Mouse (Mus musculus): ENCODE data around the gene Orc1. TPM values are rescaled to one million over a fixed set of nuclear protein-coding genes. Genes with fewer than 3 reads are reported as not detected.
A peak's percentile ranks its signal among the peaks of the same experiment; 100 is the strongest.

The Orc1 gene
- polyA plus RNA-seq, 1 experiment, result 0.21 TPM

DNA sequence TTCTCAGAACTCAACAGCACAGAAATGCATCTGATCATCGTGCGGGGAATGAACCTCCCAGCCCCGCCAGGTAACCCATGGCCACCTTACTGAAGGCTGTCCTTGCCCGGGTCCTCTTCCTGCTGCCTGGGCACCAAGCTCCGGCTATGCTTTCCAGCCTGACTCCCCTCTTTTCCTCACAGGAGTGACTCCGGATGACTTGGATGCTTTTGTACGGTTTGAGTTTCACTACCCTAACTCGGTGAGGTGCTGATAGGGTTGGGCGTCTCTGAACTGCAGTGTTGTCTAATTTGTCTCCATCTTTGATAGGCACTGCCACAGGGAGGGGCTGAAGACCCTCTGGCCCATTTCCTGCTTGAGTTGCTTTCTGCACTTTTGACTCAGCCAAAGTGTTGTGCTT, 50.9 kb downstream of the Orc1 start:
- Histone ChIP-seq H3K4me3 (ENCODE audit: insufficient read depth, low read length) (no peak overlapping the region), H3K4me1 (ENCODE audit: control insufficient read depth, insufficient read depth, low read length) (no peaks in the 10 kb centered on the region; the same call in 1 of the 2 replicates), H3K27ac (ENCODE audit: insufficient read depth, low read length) (no peak overlapping the region)
- no peak for TF ChIP-seq CTCF (IDR thresholded peaks at IDR 0.05; ENCODE audit: extremely low read depth, insufficient read depth, low read length)
- TF ChIP-seq POLR2A (IDR thresholded peaks at IDR 0.05; ENCODE audit: extremely low read depth, insufficient read depth, low read length), result no peak

DNA sequence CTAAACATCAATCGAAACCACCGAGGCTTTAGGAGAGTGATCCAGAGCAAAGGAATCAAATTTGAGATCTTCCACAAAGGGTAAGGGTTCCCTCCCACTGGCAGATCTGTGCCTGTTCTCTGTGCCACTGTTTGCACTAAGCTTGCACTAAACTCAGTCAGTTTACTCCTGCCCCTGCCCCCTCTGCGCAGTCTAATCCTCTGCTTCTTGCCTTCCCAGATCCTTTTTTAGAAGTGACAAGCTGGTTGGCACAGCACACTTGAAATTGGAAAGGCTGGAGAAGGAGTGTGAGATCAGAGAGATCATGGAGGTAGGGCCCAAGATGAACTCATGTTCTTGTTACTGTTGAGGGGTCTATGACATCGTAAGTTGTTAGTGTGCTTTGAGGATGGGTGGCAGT, 52.4 kb downstream of the Orc1 start:
- TF ChIP-seq CTCF (IDR thresholded peaks at IDR 0.05; ENCODE audit: extremely low read depth, insufficient read depth, low read length) (no peak), POLR2A (IDR thresholded peaks at IDR 0.05; ENCODE audit: extremely low read depth, insufficient read depth, low read length) (no peak)
- Histone ChIP-seq H3K27ac (ENCODE audit: insufficient read depth, low read length) (no peak overlapping the region), H3K4me1 (ENCODE audit: control insufficient read depth, insufficient read depth, low read length) (no peaks in the 10 kb centered on the region; the same call in 1 of the 2 replicates), H3K4me3 (ENCODE audit: insufficient read depth, low read length) (no peak overlapping the region)

- Histone ChIP-seq H3K27ac (ENCODE audit: insufficient read depth, low read length) (no peak overlapping the region), H3K4me1 (ENCODE audit: control insufficient read depth, insufficient read depth, low read length) (no peaks in the 10 kb centered on the region; the same call in 1 of the 2 replicates), H3K4me3 (ENCODE audit: insufficient read depth, low read length) (no peak overlapping the region)
- no peak for TF ChIP-seq CTCF (IDR thresholded peaks at IDR 0.05; ENCODE audit: extremely low read depth, insufficient read depth, low read length)
- TF ChIP-seq POLR2A (IDR thresholded peaks at IDR 0.05; ENCODE audit: extremely low read depth, insufficient read depth, low read length), result no peak
Observed at GRCm38 (mm10) chr4:108633703-108634102, 54.5 kb downstream of the Orc1 start.

- H3K27ac ChIP-seq (ENCODE audit: insufficient read depth, low read length), result no peak overlapping the region
Observed at GRCm38 (mm10) chr4:108634696-108635095, 55.5 kb downstream of the Orc1 start.

DNA sequence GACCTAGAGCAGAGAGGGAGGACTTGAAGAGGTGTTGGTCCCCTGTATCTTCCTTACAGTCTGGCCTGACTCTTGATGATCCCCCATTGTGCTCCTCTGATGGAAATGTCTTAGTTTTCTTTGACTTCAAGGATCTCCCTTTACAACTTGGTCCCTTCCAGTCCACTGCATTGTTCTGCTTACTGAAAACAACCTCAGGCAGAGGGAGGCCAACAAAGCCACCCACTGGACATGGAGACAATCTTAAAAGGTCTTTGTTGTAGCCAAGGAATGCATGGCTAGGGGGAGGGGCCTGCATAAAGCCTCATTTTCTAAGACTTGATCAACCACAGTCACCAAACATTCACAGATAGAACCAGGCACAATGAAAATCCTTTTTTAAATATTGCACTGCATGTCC, 55.9 kb downstream of the Orc1 start:
- Histone ChIP-seq H3K4me1 (ENCODE audit: control insufficient read depth, insufficient read depth, low read length) (no peaks in the 10 kb centered on the region; the same call in 1 of the 2 replicates), H3K27ac (ENCODE audit: insufficient read depth, low read length) (no peak overlapping the region), H3K4me3 (ENCODE audit: insufficient read depth, low read length) (no peak overlapping the region)
- no peak for TF ChIP-seq POLR2A (IDR thresholded peaks at IDR 0.05; ENCODE audit: extremely low read depth, insufficient read depth, low read length)
- TF ChIP-seq CTCF (IDR thresholded peaks at IDR 0.05; ENCODE audit: extremely low read depth, insufficient read depth, low read length), result no peak

More at GRCm38 (mm10) chr4:108634696-108635095, 55.5 kb downstream of the Orc1 start:
- no peak for TF ChIP-seq POLR2A (IDR thresholded peaks at IDR 0.05; ENCODE audit: extremely low read depth, insufficient read depth, low read length)
- TF ChIP-seq CTCF (IDR thresholded peaks at IDR 0.05; ENCODE audit: extremely low read depth, insufficient read depth, low read length), result no peak
- no peak overlapping the region for H3K4me3 ChIP-seq (ENCODE audit: insufficient read depth, low read length)
- H3K4me1 ChIP-seq (ENCODE audit: control insufficient read depth, insufficient read depth, low read length), result no peaks in the 10 kb centered on the region; the same call in 1 of the 2 replicates

DNA sequence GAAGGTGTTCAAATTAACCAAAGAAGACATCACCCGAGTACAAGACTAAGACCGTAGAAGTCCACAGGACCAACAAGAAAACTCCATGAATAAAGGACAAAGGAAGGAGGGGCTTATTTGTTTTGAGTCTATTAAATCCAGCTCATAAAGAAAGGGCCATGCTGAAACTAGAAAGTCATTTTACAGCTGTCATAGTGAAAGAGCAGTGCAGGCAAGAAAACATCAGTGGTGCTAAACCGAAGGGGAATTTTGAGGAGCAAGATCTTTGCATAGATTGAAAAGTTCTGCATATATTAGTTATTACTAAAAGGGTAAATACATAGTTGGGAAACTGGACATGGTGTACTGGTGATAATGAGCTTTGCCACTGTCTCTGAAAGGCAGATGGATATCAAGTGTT, 58.5 kb downstream of the Orc1 start:
- TF ChIP-seq POLR2A (IDR thresholded peaks at IDR 0.05; ENCODE audit: extremely low read depth, insufficient read depth, low read length), result no peak
- TF ChIP-seq CTCF (IDR thresholded peaks at IDR 0.05; ENCODE audit: extremely low read depth, insufficient read depth, low read length), result no peak

GRCm38 (mm10) chr4:108638752-108639151, 59.5 kb downstream of the Orc1 start:
- H3K4me1 ChIP-seq (ENCODE audit: control insufficient read depth, insufficient read depth, low read length), result no peaks in the 10 kb centered on the region
- no peak overlapping the region for H3K4me3 ChIP-seq (ENCODE audit: insufficient read depth, low read length)
- no peak overlapping the region for H3K27ac ChIP-seq (ENCODE audit: insufficient read depth, low read length)
- TF ChIP-seq CTCF (IDR thresholded peaks at IDR 0.05; ENCODE audit: extremely low read depth, insufficient read depth, low read length) (no peak), POLR2A (IDR thresholded peaks at IDR 0.05; ENCODE audit: extremely low read depth, insufficient read depth, low read length) (no peak)

More for the DNA sequence above, 58.5 kb downstream of the Orc1 start:
- Histone ChIP-seq H3K27ac (ENCODE audit: insufficient read depth, low read length) (no peak overlapping the region), H3K4me3 (ENCODE audit: insufficient read depth, low read length) (no peak overlapping the region), H3K4me1 (ENCODE audit: control insufficient read depth, insufficient read depth, low read length) (no peaks in the 10 kb centered on the region)

DNA sequence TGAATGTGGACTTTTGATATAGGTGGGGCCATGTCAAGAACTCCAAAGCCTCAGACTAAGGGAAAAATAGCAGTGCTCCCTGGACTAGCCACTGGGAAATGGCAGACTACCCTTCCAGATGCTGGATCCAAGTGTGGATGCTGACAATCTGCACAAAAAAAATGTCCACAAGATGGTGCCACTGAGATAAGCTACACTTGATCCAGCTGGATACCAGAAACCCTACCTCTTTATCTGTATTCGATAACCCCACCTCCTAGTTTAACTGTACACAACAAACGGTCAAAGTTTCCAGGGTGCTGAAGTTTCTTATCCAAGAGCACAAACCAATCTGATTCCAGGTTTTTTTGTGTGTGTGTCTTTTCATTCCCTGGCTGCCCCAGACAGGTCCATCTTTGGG, 85.2 kb downstream of the Orc1 start:
- TF ChIP-seq CTCF (IDR thresholded peaks at IDR 0.05; ENCODE audit: extremely low read depth, insufficient read depth, low read length), result peak; percentile 39
- TF ChIP-seq POLR2A (IDR thresholded peaks at IDR 0.05; ENCODE audit: extremely low read depth, insufficient read depth, low read length), result no peak

More for the DNA sequence above, 85.2 kb downstream of the Orc1 start:
- H3K4me3 ChIP-seq (ENCODE audit: insufficient read depth, low read length), result no peak overlapping the region
- H3K27ac ChIP-seq (ENCODE audit: insufficient read depth, low read length), result no peak overlapping the region
- no peaks in the 10 kb centered on the region for H3K4me1 ChIP-seq (ENCODE audit: control insufficient read depth, insufficient read depth, low read length)

Other genes starting within 250 kb of the Orc1 start
- 0.29 TPM in 1 of 2 replicates, not detected in the other for gene Shisal2a, start 196.1 kb upstream of the Orc1 start, polyA plus RNA-seq (2012; rRNA removed)
- gene Gpx7, start 172.5 kb upstream of the Orc1 start, polyA plus RNA-seq (2012; rRNA removed), result 7.5 and 7.8 TPM in 2 replicates
- 62.3 and 65.6 TPM in 2 replicates for gene Tut4, start 120.0 kb upstream of the Orc1 start, polyA plus RNA-seq (2012; rRNA removed)
- gene Prpf38a, start 87 bp upstream of the Orc1 start, polyA plus RNA-seq (2012; rRNA removed), result 27.8 and 28.8 TPM in 2 replicates
- 41.8 and 48.0 TPM in 2 replicates for gene Cc2d1b, start 40.5 kb downstream of the Orc1 start, polyA plus RNA-seq (2012; rRNA removed)
- 0.48 and 0.51 TPM in 2 replicates for gene 3110021N24Rik, start 140.2 kb downstream of the Orc1 start, polyA plus RNA-seq (2012; rRNA removed)
- 23.6 and 24.2 TPM in 2 replicates for gene Zfyve9, start 201.4 kb downstream of the Orc1 start, polyA plus RNA-seq (2012; rRNA removed)